Mouse (Mus musculus) kidney, adult 2 months (tissue): ENCODE results near the gene Wiz.

ENCODE experiments used
- CTCF ChIP-seq: fragments of 200-500 bp; conservative IDR thresholded peaks from 2 replicates; pipeline ENCODE4 v1.5.1; 2011; ENCODE audit warnings: low read depth, mild to moderate bottlenecking, control low read depth, low read length, moderate library complexity, mixed read lengths; ENCODE audit not compliant: insufficient read depth, insufficient read length
- POLR2A ChIP-seq: fragments of 200-500 bp; IDR thresholded peaks from one replicate; pipeline ENCODE4 v1.6.1; 2011; ENCODE audit warnings: low read depth, low read length, control low read depth

DNA sequence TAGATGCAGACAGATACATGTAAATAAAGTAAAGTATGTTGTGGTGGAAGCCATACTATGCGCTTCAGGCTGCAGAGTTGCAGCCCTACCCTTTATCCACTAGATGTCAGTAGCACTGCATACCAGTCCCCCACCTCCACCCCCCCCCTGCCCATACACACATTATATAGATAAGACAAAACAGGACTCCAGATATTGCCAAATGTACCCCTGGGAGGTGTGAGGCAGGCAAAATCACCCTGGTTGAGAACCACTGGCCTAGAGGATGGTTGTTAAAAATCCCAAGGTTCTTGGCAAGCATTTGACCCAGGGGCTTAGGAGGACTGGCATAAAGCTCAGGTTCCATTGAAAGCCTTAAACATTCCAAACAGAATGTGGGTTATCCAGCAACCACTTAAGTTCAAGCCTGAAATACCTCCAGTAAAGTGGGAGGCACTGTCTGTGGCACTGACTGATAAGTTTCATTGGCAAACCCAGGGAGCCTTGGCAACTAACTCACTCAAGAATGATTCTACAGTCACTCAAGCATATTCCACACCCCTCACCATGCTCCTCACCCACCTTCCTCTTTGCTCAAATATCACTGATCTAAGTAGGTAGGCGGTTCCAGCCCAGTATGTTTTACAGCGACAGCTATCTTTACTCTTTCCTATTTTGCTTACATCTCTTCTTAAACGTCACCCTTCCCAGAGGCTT is 40.1 kb downstream of the Wiz start:
- TF ChIP-seq CTCF (peak; percentile 84), POLR2A (no peak)
